Mouse (Mus musculus): Measurements from ENCODE around the gene Vasp. TPM values are rescaled to one million over a fixed set of nuclear protein-coding genes. Genes with fewer than 3 reads are reported as not detected.

Gene Vasp
- polyA plus RNA-seq, 1 experiment: 161 TPM

- no peak overlapping the region for H3K27ac ChIP-seq (ENCODE audit: insufficient read depth, low read length)
- no peaks in the 10 kb centered on the region for H3K4me1 ChIP-seq (ENCODE audit: control insufficient read depth, insufficient read depth, low read length)
- no peak overlapping the region for H3K4me3 ChIP-seq (ENCODE audit: insufficient read depth, low read length)
- TF ChIP-seq POLR2A (IDR thresholded peaks at IDR 0.05; ENCODE audit: low read depth, low read length) (no peak), CTCF (IDR thresholded peaks at IDR 0.05; ENCODE audit: borderline replicate concordance, insufficient read depth, low read length) (no peak)
These were observed 30.6 kb downstream of the Vasp start for GRCm38 (mm10) chr7:19240905-19241463.

- Histone ChIP-seq H3K4me1 (ENCODE audit: control insufficient read depth, insufficient read depth, low read length) (no peaks in the 10 kb centered on the region), H3K27ac (ENCODE audit: insufficient read depth, low read length) (no peak overlapping the region), H3K4me3 (ENCODE audit: insufficient read depth, low read length) (no peak overlapping the region)
- TF ChIP-seq POLR2A (IDR thresholded peaks at IDR 0.05; ENCODE audit: low read depth, low read length) (no peak), CTCF (IDR thresholded peaks at IDR 0.05; ENCODE audit: borderline replicate concordance, insufficient read depth, low read length) (no peak)
These were observed 31.6 kb downstream of the Vasp start for GRCm38 (mm10) chr7:19239986-19240385.

GRCm38 (mm10) chr7:19239423-19239822 lies 32.2 kb downstream of the Vasp start:
- TF ChIP-seq POLR2A (IDR thresholded peaks at IDR 0.05; ENCODE audit: low read depth, low read length): no peak
- peak; percentile 82 for TF ChIP-seq CTCF (IDR thresholded peaks at IDR 0.05; ENCODE audit: borderline replicate concordance, insufficient read depth, low read length)

GRCm38 (mm10) chr7:19238344-19238743 lies 33.3 kb downstream of the Vasp start:
- TF ChIP-seq POLR2A (IDR thresholded peaks at IDR 0.05; ENCODE audit: low read depth, low read length) (no peak), CTCF (IDR thresholded peaks at IDR 0.05; ENCODE audit: borderline replicate concordance, insufficient read depth, low read length) (no peak)
- Histone ChIP-seq H3K27ac (ENCODE audit: insufficient read depth, low read length) (no peak overlapping the region), H3K4me1 (ENCODE audit: control insufficient read depth, insufficient read depth, low read length) (no peaks in the 10 kb centered on the region), H3K4me3 (ENCODE audit: insufficient read depth, low read length) (no peak overlapping the region)

More at GRCm38 (mm10) chr7:19239423-19239822, 32.2 kb downstream of the Vasp start:
- H3K4me3 ChIP-seq (ENCODE audit: insufficient read depth, low read length): no peak overlapping the region
- no peak overlapping the region for H3K27ac ChIP-seq (ENCODE audit: insufficient read depth, low read length)
- no peaks in the 10 kb centered on the region for H3K4me1 ChIP-seq (ENCODE audit: control insufficient read depth, insufficient read depth, low read length)

- no peak for TF ChIP-seq POLR2A (IDR thresholded peaks at IDR 0.05; ENCODE audit: low read depth, low read length)
- TF ChIP-seq CTCF (IDR thresholded peaks at IDR 0.05; ENCODE audit: borderline replicate concordance, insufficient read depth, low read length): no peak
- Histone ChIP-seq H3K4me3 (ENCODE audit: insufficient read depth, low read length) (no peak overlapping the region), H3K27ac (ENCODE audit: insufficient read depth, low read length) (no peak overlapping the region), H3K4me1 (ENCODE audit: control insufficient read depth, insufficient read depth, low read length) (no peaks in the 10 kb centered on the region)
These were observed 35.2 kb downstream of the Vasp start for GRCm38 (mm10) chr7:19236411-19236810.

- TF ChIP-seq CTCF (IDR thresholded peaks at IDR 0.05; ENCODE audit: borderline replicate concordance, insufficient read depth, low read length) (no peak), POLR2A (IDR thresholded peaks at IDR 0.05; ENCODE audit: low read depth, low read length) (no peak)
- H3K4me1 ChIP-seq (ENCODE audit: control insufficient read depth, insufficient read depth, low read length): no peaks in the 10 kb centered on the region
- H3K27ac ChIP-seq (ENCODE audit: insufficient read depth, low read length): no peak overlapping the region
- no peak overlapping the region for H3K4me3 ChIP-seq (ENCODE audit: insufficient read depth, low read length)
These were observed 36.4 kb downstream of the Vasp start for GRCm38 (mm10) chr7:19235092-19235671.

- H3K4me3 ChIP-seq (ENCODE audit: insufficient read depth, low read length): no peak overlapping the region
- H3K4me1 ChIP-seq (ENCODE audit: control insufficient read depth, insufficient read depth, low read length): no peaks in the 10 kb centered on the region
- no peak overlapping the region for H3K27ac ChIP-seq (ENCODE audit: insufficient read depth, low read length)
- TF ChIP-seq CTCF (IDR thresholded peaks at IDR 0.05; ENCODE audit: borderline replicate concordance, insufficient read depth, low read length) (no peak), POLR2A (IDR thresholded peaks at IDR 0.05; ENCODE audit: low read depth, low read length) (no peak)
These were observed 37.0 kb downstream of the Vasp start for GRCm38 (mm10) chr7:19234652-19235051.

GRCm38 (mm10) chr7:19231849-19232248 lies 39.8 kb downstream of the Vasp start:
- no peaks in the 10 kb centered on the region for H3K4me1 ChIP-seq (ENCODE audit: control insufficient read depth, insufficient read depth, low read length)
- TF ChIP-seq CTCF (IDR thresholded peaks at IDR 0.05; ENCODE audit: borderline replicate concordance, insufficient read depth, low read length): no peak
- no peak for TF ChIP-seq POLR2A (IDR thresholded peaks at IDR 0.05; ENCODE audit: low read depth, low read length)
- H3K27ac ChIP-seq (ENCODE audit: insufficient read depth, low read length): no peak overlapping the region

GRCm38 (mm10) chr7:19230899-19231298 lies 40.7 kb downstream of the Vasp start:
- Histone ChIP-seq H3K4me3 (ENCODE audit: insufficient read depth, low read length) (no peak overlapping the region), H3K27ac (ENCODE audit: insufficient read depth, low read length) (no peak overlapping the region), H3K4me1 (ENCODE audit: control insufficient read depth, insufficient read depth, low read length) (no peaks in the 10 kb centered on the region)
- TF ChIP-seq CTCF (IDR thresholded peaks at IDR 0.05; ENCODE audit: borderline replicate concordance, insufficient read depth, low read length) (no peak), POLR2A (IDR thresholded peaks at IDR 0.05; ENCODE audit: low read depth, low read length) (no peak)

More at GRCm38 (mm10) chr7:19231849-19232248, 39.8 kb downstream of the Vasp start:
- no peak overlapping the region for H3K4me3 ChIP-seq (ENCODE audit: insufficient read depth, low read length)

GRCm38 (mm10) chr7:19230041-19230580 lies 41.5 kb downstream of the Vasp start:
- Histone ChIP-seq H3K27ac (ENCODE audit: insufficient read depth, low read length) (no peak overlapping the region), H3K4me1 (ENCODE audit: control insufficient read depth, insufficient read depth, low read length) (no peaks in the 10 kb centered on the region), H3K4me3 (ENCODE audit: insufficient read depth, low read length) (no peak overlapping the region)
- TF ChIP-seq POLR2A (IDR thresholded peaks at IDR 0.05; ENCODE audit: low read depth, low read length): no peak
- TF ChIP-seq CTCF (IDR thresholded peaks at IDR 0.05; ENCODE audit: borderline replicate concordance, insufficient read depth, low read length): no peak
